Mouse (Mus musculus) kidney, embryonic 15.5 days (tissue): Measurements from ENCODE around the gene Csmd2. TPM values are rescaled to one million over a fixed set of nuclear protein-coding genes. Genes with fewer than 3 reads are reported as not detected.

Experiments used
- ATAC-seq: fragments of 200-750 bp; cut with Nextera tagmentation; replicated peaks from 2 replicates; pipeline ENCODE4 v1.8.0; 2017; ENCODE audit warnings: moderate TSS enrichment; ENCODE audit not compliant: low FRiP score
- H3K27ac ChIP-seq: fragments of 300-500 bp; sonication (generic); 2 replicates; pipeline ENCODE4 v1.5.1; 2015; ENCODE audit warnings: mild to moderate bottlenecking, inconsistent platforms
- H3K27me3 ChIP-seq: fragments of 300-500 bp; sonication (generic); 2 replicates; pipeline ENCODE4 v1.6.1; 2015; ENCODE audit warnings: inconsistent platforms
- H3K36me3 ChIP-seq: fragments of 300-500 bp; sonication (generic); 2 replicates; pipeline ENCODE4 v1.6.1; 2015; ENCODE audit warnings: inconsistent platforms
- H3K4me1 ChIP-seq: fragments of 300-500 bp; sonication (generic); 2 replicates; pipeline ENCODE4 v1.6.1; 2015; ENCODE audit warnings: inconsistent platforms
- H3K4me2 ChIP-seq: fragments of 300-500 bp; sonication (generic); 2 replicates; pipeline ENCODE4 v1.6.1; 2015; ENCODE audit warnings: moderate library complexity, mild to moderate bottlenecking, inconsistent platforms
- H3K4me3 ChIP-seq: fragments of 300-500 bp; sonication (generic); replicated peaks from 2 replicates; pipeline ENCODE4 v1.5.1; 2015; ENCODE audit warnings: mild to moderate bottlenecking, inconsistent platforms
- H3K9ac ChIP-seq: fragments of 300-500 bp; sonication (generic); 2 replicates; pipeline ENCODE4 v1.6.1; 2015; ENCODE audit warnings: mild to moderate bottlenecking, inconsistent platforms
- H3K9me3 ChIP-seq: fragments of 300-500 bp; sonication (generic); replicated peaks from 2 replicates; pipeline ENCODE4 v1.6.1; 2016; ENCODE audit warnings: inconsistent platforms
- WGBS: fragments of 180-500 bp; shearing (Covaris S2); methylation state at CpG from one replicate; pipeline ENCODE4 v1.1.7; 2015; ENCODE audit warnings: mixed read lengths; 5-methylcytosine and 5-hydroxymethylcytosine counted together
- polyA plus RNA-seq: library from polyadenylated mRNA; unstranded; fragments of >200 nt; fragmentation: Nextera tagmentation; extraction: Ambion mirVana; gene quantifications from 2 replicates; pipeline ENCODE4 v1.2.1, GENCODE M21; 2015

The Csmd2 gene
- polyA plus RNA-seq, 1 experiment from 2014 or later, result 0.23 TPM

DNA sequence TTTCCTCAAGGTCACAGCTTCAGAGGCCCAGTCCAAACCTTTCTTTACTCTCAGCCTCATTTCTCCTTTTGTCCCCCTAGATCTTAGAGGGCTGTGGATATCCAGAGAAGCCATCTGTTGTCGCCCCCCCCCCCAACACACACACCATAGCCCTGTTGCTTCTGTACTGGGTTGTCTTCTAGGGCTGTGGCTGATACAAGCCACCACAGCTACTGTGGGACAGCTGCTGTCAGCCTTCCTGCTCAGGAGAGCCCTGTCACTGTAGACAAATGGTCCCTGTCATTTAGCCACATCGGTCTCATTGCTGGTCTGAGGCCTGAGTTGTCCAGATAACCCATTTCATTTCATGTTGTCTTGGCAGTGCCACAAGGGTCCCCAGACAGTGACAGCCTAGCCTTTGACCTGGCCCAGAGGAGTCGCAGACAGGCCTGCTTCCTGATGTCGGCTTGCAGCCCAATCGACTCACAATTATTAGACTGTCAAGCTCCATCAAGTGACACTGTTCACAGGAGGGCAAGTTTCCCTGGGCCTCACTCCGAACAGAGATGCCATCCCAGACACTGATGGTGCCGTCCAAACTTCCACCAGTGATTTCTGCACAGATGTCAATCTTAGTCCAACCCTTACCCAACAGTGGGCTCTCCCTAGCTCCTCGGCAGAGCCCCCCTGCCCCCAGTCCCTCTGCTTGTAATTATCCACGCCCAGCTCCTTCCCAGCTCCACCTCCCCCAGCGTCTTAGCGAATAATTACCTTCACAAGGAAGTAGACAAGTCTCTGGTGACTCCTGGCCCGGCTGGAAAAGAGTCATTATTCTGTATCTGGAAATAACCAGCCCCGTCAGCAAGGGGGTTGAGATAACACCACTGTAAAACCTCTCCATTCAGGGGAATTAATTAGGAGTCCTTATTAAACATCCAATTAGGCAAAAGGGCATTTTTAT is 240.0 kb downstream of the Csmd2 start:
- no peaks in the 10 kb centered on the region for H3K36me3 ChIP-seq
- H3K4me1 ChIP-seq, result peaks cover 21% of the 10 kb centered on the region
- H3K9ac ChIP-seq, result no peak overlapping the region
- H3K27me3 ChIP-seq, result no peaks in the 10 kb centered on the region
- no peak overlapping the region for H3K4me3 ChIP-seq
- H3K9me3 ChIP-seq, result no peaks in the 10 kb centered on the region
- H3K4me2 ChIP-seq, result 0 out of 2 replicates have a peak overlapping the region, but pooled peaks have one; percentile 7
- H3K27ac ChIP-seq, result peak overlapping the region; percentile 49; the same call in 1 of the 2 replicates
- WGBS, result 23% methylated on average over 13 of the region's 13 CpGs
- peak; percentile 54; the same call in 1 of the 2 replicates for ATAC-seq

DNA sequence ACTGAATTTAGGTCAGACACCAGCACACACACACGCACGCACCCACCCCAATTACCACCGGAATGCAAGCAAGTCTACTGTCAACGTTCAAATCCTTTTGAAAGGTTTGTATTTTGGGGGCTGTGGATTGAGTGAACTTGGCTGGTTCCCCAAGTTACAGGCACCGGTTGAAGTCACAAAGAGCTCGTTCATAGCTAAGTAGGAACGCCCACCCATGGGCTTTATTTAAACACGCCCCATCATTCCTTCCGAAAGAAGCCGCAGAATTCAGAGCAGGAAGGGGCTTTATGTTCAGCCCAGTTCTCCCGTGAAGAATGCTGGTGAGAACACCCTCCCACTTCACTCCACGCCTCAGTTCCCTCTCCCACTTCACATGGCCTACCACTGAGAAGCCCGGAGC is 245.8 kb downstream of the Csmd2 start:
- no peak for ATAC-seq
- H3K9ac ChIP-seq, result no peak overlapping the region
- peaks cover 6% of the 10 kb centered on the region; the same call in 1 of the 2 replicates for H3K4me1 ChIP-seq
- 80% methylated on average over 13 of the region's 13 CpGs for WGBS
- H3K4me2 ChIP-seq, result no peak overlapping the region
- no peaks in the 10 kb centered on the region for H3K9me3 ChIP-seq
- no peak overlapping the region for H3K4me3 ChIP-seq
- H3K27me3 ChIP-seq, result no peaks in the 10 kb centered on the region
- no peaks in the 10 kb centered on the region for H3K36me3 ChIP-seq
- H3K27ac ChIP-seq, result no peak overlapping the region

DNA sequence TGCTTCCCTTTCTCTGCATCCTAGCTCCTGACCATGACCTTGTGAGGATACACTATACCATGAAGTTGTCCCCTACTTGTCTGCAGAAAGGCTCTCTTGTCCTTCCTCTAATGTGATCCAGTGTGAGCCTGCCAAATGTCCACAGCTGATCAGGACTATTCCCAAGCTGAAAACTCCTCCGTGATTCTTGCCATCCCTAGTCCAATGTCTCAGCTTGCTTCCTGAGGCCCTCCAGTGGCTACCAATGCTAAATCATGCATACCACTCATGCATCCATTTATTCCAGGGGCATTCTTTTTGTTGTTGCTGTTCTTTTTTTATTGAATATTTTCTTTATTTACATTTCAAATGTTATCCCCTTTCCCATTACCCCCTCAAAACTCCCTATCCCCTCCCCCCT is 251.5 kb downstream of the Csmd2 start:
- no peaks in the 10 kb centered on the region for H3K36me3 ChIP-seq
- WGBS, result 59% methylated on average over 1 of the region's 1 CpGs
- H3K27ac ChIP-seq, result no peak overlapping the region
- H3K4me1 ChIP-seq, result 0 out of 2 replicates have a peak, but pooled peaks cover 4% of the 10 kb centered on the region
- H3K9ac ChIP-seq, result no peak overlapping the region
- no peaks in the 10 kb centered on the region for H3K27me3 ChIP-seq
- no peak for ATAC-seq
- no peak overlapping the region for H3K4me3 ChIP-seq
- no peak overlapping the region for H3K4me2 ChIP-seq
- no peaks in the 10 kb centered on the region for H3K9me3 ChIP-seq

DNA sequence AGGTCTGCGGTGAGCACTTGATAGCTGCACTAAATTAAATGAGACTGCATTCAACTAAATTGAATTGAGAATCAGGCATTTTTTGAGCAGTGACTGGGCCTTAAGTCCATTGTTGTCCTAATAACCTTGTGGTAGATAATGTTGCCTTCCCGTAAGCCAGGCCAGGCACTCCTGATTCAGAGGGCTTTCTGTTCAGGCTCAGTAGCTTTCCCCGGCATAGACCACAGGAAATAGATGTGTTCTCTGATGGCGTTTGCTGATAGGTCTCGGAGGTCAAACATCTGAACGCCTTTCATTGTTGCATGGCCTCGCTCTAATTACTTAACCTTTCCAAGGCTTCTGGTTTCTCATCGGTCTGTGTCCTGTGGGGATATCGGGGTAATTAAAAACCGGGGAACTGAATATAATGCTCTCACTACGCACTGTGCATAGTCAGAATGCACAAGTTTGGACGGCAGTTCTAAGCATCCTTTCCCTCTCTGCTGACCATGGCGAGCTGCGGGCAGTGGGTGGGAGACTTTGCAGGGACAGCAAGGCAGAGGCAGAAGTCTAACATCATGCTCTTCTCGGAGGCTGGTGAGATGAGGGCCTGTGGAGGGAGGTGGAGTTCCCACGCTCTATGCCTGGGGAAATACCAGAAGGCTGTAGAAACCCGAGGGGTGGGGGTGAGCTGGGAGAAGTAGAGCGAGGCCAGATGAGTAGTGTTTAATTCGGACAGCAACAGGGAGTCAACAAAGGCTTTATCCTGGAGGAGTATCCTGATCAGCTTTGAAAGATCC is 253.6 kb downstream of the Csmd2 start:
- no peak overlapping the region for H3K4me3 ChIP-seq
- WGBS, result 40% methylated on average over 19 of the region's 19 CpGs
- no peak overlapping the region for H3K27ac ChIP-seq
- H3K4me1 ChIP-seq, result 0 out of 2 replicates have a peak, but pooled peaks cover 4% of the 10 kb centered on the region
- no peaks in the 10 kb centered on the region for H3K9me3 ChIP-seq
- no peak overlapping the region for H3K4me2 ChIP-seq
- ATAC-seq, result no peak
- H3K27me3 ChIP-seq, result no peaks in the 10 kb centered on the region
- H3K36me3 ChIP-seq, result no peaks in the 10 kb centered on the region
- no peak overlapping the region for H3K9ac ChIP-seq

DNA sequence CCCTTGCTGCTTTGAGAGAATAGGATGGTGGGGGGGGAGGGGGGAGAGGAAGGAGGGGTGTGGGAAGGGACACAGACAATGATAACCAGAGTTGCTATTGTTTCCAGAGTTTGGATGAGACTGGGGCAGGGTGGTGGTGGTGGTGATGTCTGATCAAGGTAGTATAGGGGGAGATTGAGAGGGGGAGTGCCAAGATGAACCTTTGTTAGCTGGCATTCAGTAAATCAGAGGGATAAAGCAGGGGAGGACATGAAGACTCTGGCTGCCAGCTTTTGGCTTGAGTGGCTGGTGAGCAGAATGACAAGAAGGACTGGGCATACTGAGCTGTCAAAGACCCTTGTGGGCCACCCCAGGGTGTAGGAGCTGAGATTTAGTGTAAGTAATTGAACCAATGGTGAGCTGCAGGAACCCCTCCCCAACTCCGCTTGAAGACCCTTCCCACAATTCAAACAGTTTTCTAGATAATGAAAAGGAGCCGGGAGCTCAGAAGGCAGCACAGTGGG is 254.2 kb downstream of the Csmd2 start:
- WGBS, result 88% methylated on average over 2 of the region's 2 CpGs
- ATAC-seq, result no peak

DNA sequence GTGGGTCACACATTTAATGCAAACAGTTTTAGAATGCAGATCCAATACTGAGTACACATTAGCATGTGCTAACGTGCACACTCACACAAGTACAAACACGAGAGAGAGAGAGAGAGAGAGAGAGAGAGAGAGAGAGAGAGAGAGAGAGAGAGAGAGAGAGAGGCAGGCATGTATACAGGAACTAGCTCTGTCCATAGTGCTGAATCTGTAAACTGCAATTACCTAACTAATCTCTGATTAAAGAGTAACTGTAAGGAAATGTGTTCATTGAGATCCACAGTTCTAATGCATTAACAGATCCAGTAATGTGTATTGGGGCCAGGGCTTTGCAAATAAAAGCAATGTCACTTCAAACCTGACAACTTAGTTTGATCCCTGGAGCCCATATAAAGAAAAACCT is 257.5 kb downstream of the Csmd2 start:
- H3K27ac ChIP-seq, result no peak overlapping the region
- ATAC-seq, result no peak
- H3K9ac ChIP-seq, result no peak overlapping the region
- H3K27me3 ChIP-seq, result no peaks in the 10 kb centered on the region
- no peaks in the 10 kb centered on the region for H3K9me3 ChIP-seq
- no peak overlapping the region for H3K4me3 ChIP-seq
- H3K36me3 ChIP-seq, result no peaks in the 10 kb centered on the region
- no peak overlapping the region for H3K4me2 ChIP-seq
- 32% methylated on average over 2 of the region's 2 CpGs for WGBS
- 0 out of 2 replicates have a peak, but pooled peaks cover 4% of the 10 kb centered on the region for H3K4me1 ChIP-seq

More for the DNA sequence above, 254.2 kb downstream of the Csmd2 start:
- Histone ChIP-seq H3K36me3 (no peaks in the 10 kb centered on the region), H3K27me3 (no peaks in the 10 kb centered on the region), H3K4me3 (no peak overlapping the region), H3K4me2 (no peak overlapping the region), H3K9ac (no peak overlapping the region), H3K4me1 (0 out of 2 replicates have a peak, but pooled peaks cover 4% of the 10 kb centered on the region), H3K9me3 (no peaks in the 10 kb centered on the region), H3K27ac (no peak overlapping the region)

DNA sequence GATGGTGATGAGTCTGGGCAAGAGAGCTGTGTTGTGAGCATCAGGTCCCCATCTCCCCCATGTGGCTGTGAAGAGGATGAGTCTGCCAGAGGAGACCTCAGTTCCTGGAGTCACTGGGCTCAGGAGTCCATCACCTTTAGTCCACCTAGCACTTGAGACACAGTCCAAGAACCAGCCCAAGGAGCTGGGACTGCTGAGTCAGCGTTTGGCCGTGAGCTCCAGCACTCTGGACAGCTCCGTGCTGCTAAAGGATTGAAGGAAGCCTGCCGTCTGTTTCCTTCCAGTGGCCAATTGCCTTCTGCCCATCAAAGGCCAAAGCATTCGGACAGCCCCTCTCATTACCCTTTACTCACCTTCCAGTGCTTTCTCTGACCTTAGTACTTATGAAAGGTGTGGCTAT is 261.0 kb downstream of the Csmd2 start:
- no peak overlapping the region for H3K4me3 ChIP-seq
- no peak for ATAC-seq
- no peak overlapping the region for H3K27ac ChIP-seq
- no peak overlapping the region for H3K9ac ChIP-seq
- no peaks in the 10 kb centered on the region for H3K36me3 ChIP-seq
- H3K4me1 ChIP-seq, result no peaks in the 10 kb centered on the region
- no peaks in the 10 kb centered on the region for H3K9me3 ChIP-seq
- H3K4me2 ChIP-seq, result no peak overlapping the region
- 4% methylated on average over 5 of the region's 5 CpGs for whole genome bisulfite sequencing
- no peaks in the 10 kb centered on the region for H3K27me3 ChIP-seq

DNA sequence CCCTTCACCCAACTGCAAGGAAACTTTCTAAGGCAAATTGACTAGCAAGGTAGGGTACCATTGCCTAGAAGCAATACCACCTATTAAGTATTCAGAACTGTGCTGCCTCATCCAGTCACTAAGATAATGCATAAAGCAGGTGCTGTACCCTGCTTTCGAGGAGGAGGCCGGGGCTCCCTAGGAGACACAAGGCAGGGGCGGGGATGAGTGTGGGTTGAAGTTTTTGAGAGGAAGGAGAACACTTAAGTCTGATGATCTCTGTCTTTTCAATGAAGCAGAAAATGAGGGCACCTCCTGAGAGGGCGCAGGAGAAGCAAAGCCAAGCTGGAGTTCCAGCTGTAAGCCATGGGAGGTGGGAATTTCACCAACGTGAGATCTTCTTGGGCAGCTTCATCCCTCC is 271.6 kb downstream of the Csmd2 start:
- Histone ChIP-seq H3K27ac (no peak overlapping the region), H3K4me2 (no peak overlapping the region), H3K9me3 (no peaks in the 10 kb centered on the region), H3K4me3 (no peak overlapping the region), H3K27me3 (no peaks in the 10 kb centered on the region), H3K4me1 (no peaks in the 10 kb centered on the region), H3K9ac (no peak overlapping the region), H3K36me3 (no peaks in the 10 kb centered on the region)
- WGBS, result 72% methylated on average over 5 of the region's 5 CpGs
- ATAC-seq, result no peak

DNA sequence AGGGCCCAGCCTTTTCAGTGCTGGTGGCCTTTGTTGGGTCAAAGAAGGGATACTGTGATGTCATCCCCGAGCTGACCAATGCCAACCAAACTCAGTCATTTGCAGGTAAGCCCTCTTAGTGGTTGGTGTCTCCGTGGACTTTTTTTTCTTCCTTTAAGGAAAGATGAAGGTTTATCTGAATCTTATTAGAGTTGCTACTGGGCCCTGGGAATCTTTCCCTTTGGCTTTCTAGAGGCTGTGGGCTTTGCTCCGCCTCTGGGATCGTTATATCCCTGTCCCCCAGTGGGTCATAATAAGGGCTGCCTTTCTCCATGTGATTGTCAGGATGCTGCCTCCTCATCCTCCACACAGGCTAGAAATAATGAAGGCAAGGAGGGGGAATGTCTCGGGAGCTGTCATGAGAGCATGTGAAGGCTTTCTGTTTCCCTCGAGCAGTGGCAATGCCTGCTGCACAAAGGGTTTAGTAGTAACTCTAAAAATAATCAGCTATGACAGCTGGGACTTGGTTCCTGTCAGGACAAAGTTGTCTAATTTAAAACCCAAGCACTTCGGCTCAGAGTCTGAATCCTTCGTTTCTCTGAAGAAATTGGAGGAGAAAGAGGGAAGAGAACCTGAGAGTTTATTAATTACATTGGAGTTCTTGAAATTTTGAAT is 273.4 kb downstream of the Csmd2 start, which contains the start of gene Hmgb4:
Hmgb4 (minus strand) TSS at position 51 of the 654 bp plus-strand sequence.
- no peaks in the 10 kb centered on the region for H3K4me1 ChIP-seq
- no peaks in the 10 kb centered on the region for H3K9me3 ChIP-seq
- H3K9ac ChIP-seq, result no peak within 1 kb of the TSS
- WGBS, result 65% methylated on average over 8 of the region's 8 CpGs
- no peak within 1 kb of the TSS for H3K4me3 ChIP-seq
- ATAC-seq, result no peak
- H3K27me3 ChIP-seq, result no peaks in the 10 kb centered on the region
- no peak within 1 kb of the TSS for H3K4me2 ChIP-seq
- H3K36me3 ChIP-seq, result no peaks in the 10 kb centered on the region
- no peak within 1 kb of the TSS for H3K27ac ChIP-seq

DNA sequence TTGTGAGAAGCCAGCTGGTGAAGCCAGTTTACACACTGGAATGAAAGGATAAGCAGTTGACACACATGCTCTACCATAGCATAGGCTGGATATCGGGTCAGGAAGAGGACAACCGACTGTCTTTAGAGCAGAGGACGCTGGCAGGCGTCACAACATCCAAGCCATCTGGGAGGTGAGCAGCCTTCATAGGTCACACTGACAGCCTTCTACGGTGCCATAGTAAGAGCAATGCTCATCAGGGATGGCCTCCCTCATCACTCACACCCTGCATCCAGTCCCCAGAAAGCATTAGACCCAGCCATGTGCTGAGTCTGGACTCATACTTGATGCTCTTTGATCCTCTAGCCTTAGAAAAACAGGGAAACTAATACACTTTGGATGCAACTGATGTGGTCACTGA is 276.8 kb downstream of the Csmd2 start:
- 82% methylated on average over 5 of the region's 5 CpGs for WGBS
- no peak for ATAC-seq
- Histone ChIP-seq H3K36me3 (no peaks in the 10 kb centered on the region), H3K4me3 (no peak overlapping the region), H3K4me2 (no peak overlapping the region), H3K9ac (no peak overlapping the region), H3K27me3 (no peaks in the 10 kb centered on the region), H3K27ac (no peak overlapping the region), H3K4me1 (peaks cover 4% of the 10 kb centered on the region; the same call in 1 of the 2 replicates), H3K9me3 (no peaks in the 10 kb centered on the region)

DNA sequence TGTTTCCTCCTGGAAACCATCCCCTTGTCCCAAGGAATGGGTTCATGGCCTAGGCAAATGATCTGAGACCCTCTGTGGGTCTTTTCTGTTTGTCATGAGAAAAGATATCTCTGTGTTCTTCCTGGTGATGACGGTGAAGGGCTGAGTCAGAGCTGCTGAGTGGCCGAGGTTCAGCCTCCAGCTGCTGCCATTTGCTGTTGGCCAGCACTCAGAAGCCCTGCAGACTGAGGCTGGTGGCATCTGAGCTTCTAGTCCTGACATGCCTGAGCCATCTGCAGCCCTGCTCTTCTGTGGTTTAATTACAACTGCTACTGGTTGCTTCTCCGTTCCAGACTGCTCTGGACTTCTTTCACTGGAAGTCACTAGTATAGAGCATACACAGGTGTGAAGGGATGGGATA is 277.7 kb downstream of the Csmd2 start:
- Histone ChIP-seq H3K36me3 (no peaks in the 10 kb centered on the region), H3K27me3 (no peaks in the 10 kb centered on the region), H3K4me1 (peaks cover 11% of the 10 kb centered on the region), H3K4me2 (no peak overlapping the region), H3K4me3 (no peak overlapping the region), H3K27ac (no peak overlapping the region), H3K9ac (no peak overlapping the region), H3K9me3 (no peaks in the 10 kb centered on the region)
- 82% methylated on average over 3 of the region's 3 CpGs for WGBS
- no peak for ATAC-seq
